Mouse (Mus musculus): ENCODE measurements around the gene Cyp46a1. TPM values are rescaled to one million over a fixed set of nuclear protein-coding genes. Genes with fewer than 3 reads are reported as not detected.

Cyp46a1 gene
- polyA plus RNA-seq, 1 experiment from 2014 or later: 1.4 TPM

DNA sequence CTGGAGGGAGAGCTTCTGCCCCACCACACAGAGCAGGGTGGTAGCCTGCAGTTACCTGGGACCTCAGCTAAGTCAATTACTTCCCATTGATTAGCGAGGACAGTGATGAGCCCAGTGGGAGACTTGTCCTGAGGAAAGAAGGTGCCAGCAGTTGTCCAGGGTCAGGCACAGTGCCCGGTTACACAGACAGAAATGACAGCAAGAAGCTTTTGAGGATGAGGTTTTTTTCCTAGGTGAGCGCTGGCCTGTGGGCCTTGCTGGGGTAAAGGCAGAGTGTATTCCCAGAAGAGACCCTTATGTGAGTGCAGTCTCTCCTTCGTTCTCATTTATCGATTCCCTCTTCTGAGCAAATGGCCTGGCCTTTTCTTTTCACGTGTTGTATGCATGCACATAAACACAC, 17.5 kb upstream of the Cyp46a1 start:
- WGBS: 29% methylated on average over 6 of the region's 6 CpGs
- no peak overlapping the region for H3K4me3 ChIP-seq (ENCODE audit: low read depth, low read length)
- ATAC-seq (ENCODE audit: insufficient number of reproducible peaks, low FRiP score, low TSS enrichment, low read depth) (no peak), DNase-seq (ENCODE audit: low spot score) (no peak)
- no peak overlapping the region for H3K4me2 ChIP-seq (ENCODE audit: low read depth, severe bottlenecking)
- 0 out of 2 replicates have a peak, but pooled peaks cover 7% of the 10 kb centered on the region for H3K4me1 ChIP-seq (ENCODE audit: control insufficient read depth, insufficient read depth, low read length)
- H3K27me3 ChIP-seq (ENCODE audit: control insufficient read depth, insufficient read depth, low read length): peaks cover 49% of the 10 kb centered on the region
- no peak overlapping the region for H3K27ac ChIP-seq (replicated peaks; ENCODE audit: low read depth, low read length)
- no peaks in the 10 kb centered on the region for H3K36me3 ChIP-seq (ENCODE audit: control insufficient read depth, insufficient read depth, low read length)
- no peaks in the 10 kb centered on the region for H3K9me3 ChIP-seq (ENCODE audit: control insufficient read depth, low read length)
- no peak overlapping the region for H3K9ac ChIP-seq (ENCODE audit: low read length)

DNA sequence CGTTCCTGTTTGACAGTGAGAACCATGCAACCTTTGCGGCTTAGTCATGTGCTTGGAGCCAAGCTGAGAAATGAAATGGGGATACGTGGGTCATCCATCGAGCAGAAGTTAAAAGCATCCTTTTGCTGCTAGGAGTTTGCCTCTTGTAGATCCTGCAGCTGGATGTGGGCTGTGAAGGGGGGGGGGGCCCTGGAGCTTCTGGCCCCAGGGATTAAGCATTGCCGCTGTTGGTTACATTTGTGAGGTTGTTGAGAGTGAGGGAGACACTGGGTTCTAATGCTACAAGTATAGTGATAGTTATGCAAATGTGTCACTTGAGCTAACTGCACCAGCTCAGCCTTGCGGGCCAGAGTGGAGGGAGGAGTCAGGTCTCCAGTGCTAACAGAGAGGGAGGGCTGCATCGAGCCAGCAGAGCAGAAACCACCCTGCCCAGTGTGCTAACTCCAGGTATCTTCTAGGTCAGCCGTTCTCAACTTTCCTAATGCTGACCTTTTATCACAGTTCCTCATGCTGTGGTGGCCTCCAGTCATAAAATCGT, 16.9 kb upstream of the Cyp46a1 start:
- no peaks in the 10 kb centered on the region for H3K36me3 ChIP-seq (ENCODE audit: control insufficient read depth, insufficient read depth, low read length)
- H3K4me3 ChIP-seq (ENCODE audit: low read depth, low read length): no peak overlapping the region
- H3K4me2 ChIP-seq (ENCODE audit: low read depth, severe bottlenecking): no peak overlapping the region
- WGBS: 7% methylated on average over 9 of the region's 9 CpGs
- ATAC-seq (ENCODE audit: insufficient number of reproducible peaks, low FRiP score, low TSS enrichment, low read depth) (no peak), DNase-seq (ENCODE audit: low spot score) (no peak)
- H3K27me3 ChIP-seq (ENCODE audit: control insufficient read depth, insufficient read depth, low read length): peaks cover 49% of the 10 kb centered on the region
- no peak overlapping the region for H3K9ac ChIP-seq (ENCODE audit: low read length)
- no peaks in the 10 kb centered on the region for H3K9me3 ChIP-seq (ENCODE audit: control insufficient read depth, low read length)
- no peak overlapping the region for H3K27ac ChIP-seq (replicated peaks; ENCODE audit: low read depth, low read length)
- 0 out of 2 replicates have a peak, but pooled peaks cover 7% of the 10 kb centered on the region for H3K4me1 ChIP-seq (ENCODE audit: control insufficient read depth, insufficient read depth, low read length)

DNA sequence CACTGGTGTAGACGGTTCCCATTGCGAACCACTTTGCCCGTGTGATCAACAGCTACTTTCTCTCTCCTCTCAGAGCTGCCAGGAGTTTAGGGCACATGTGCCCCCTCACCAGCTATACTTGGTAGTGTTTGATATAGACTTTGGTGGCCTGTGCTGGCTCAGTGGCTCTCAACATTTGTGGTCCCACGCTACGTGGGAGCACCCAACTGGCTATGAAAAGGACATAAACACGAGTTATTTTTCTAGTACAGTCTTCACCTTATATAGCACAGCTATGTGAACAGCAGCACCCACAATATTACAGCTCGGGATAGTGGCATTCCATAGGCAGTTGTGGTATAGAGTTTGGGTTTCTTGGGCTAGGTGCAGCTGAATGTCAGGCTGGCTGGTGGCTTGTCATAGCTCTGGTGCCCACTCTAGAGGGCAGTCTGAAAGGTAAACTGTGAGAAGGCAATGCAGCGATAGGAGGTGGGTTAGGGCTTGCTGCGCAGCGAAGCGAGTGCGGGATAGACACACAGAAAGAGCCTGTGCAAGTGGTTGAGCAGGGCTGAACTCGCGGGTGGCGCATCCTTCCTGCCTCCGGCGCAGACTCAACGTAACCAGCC, 16.3 kb upstream of the Cyp46a1 start:
- no peaks in the 10 kb centered on the region for H3K9me3 ChIP-seq (ENCODE audit: control insufficient read depth, low read length)
- H3K27ac ChIP-seq (replicated peaks; ENCODE audit: low read depth, low read length): no peak overlapping the region
- no peak for ATAC-seq (ENCODE audit: insufficient number of reproducible peaks, low FRiP score, low TSS enrichment, low read depth)
- 0 out of 2 replicates have a peak, but pooled peaks cover 7% of the 10 kb centered on the region for H3K4me1 ChIP-seq (ENCODE audit: control insufficient read depth, insufficient read depth, low read length)
- peaks cover 49% of the 10 kb centered on the region for H3K27me3 ChIP-seq (ENCODE audit: control insufficient read depth, insufficient read depth, low read length)
- H3K4me2 ChIP-seq (ENCODE audit: low read depth, severe bottlenecking): peak overlapping the region; percentile 27
- no peak overlapping the region for H3K4me3 ChIP-seq (ENCODE audit: low read depth, low read length)
- WGBS: 15% methylated on average over 18 of the region's 18 CpGs
- H3K36me3 ChIP-seq (ENCODE audit: control insufficient read depth, insufficient read depth, low read length): no peaks in the 10 kb centered on the region
- DNase-seq (ENCODE audit: low spot score): no peak
- H3K9ac ChIP-seq (ENCODE audit: low read length): no peak overlapping the region

DNA sequence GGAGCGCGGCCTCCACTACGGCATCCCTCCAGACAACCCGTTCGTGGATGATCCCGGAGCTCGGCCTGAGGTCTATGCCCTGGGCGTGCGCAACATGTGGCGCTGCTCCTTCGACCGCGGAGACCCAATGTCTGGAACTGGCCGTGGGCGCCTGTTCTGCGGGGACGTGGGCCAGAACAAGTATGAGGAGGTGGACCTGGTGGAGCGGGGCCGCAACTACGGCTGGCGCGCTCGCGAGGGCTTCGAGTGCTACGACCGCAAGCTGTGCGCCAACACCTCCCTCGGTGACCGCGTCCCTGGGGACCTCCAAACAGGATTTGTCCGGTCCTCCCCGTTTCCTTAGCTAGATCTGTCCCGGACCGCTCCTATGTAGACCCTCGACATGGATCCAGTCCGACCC, 15.7 kb upstream of the Cyp46a1 start:
- H3K36me3 ChIP-seq (ENCODE audit: control insufficient read depth, insufficient read depth, low read length): no peaks in the 10 kb centered on the region
- no peak overlapping the region for H3K27ac ChIP-seq (replicated peaks; ENCODE audit: low read depth, low read length)
- H3K4me3 ChIP-seq (ENCODE audit: low read depth, low read length): no peak overlapping the region
- H3K4me1 ChIP-seq (ENCODE audit: control insufficient read depth, insufficient read depth, low read length): 0 out of 2 replicates have a peak, but pooled peaks cover 7% of the 10 kb centered on the region
- 0 out of 2 replicates have a peak overlapping the region, but pooled peaks have one; percentile 12 for H3K9ac ChIP-seq (ENCODE audit: low read length)
- no peaks in the 10 kb centered on the region for H3K9me3 ChIP-seq (ENCODE audit: control insufficient read depth, low read length)
- peak overlapping the region; percentile 27 for H3K4me2 ChIP-seq (ENCODE audit: low read depth, severe bottlenecking)
- peaks cover 49% of the 10 kb centered on the region for H3K27me3 ChIP-seq (ENCODE audit: control insufficient read depth, insufficient read depth, low read length)
- DNase-seq (ENCODE audit: low spot score) (no peak), ATAC-seq (ENCODE audit: insufficient number of reproducible peaks, low FRiP score, low TSS enrichment, low read depth) (0 out of 2 replicates have a peak, but pooled peaks have one; percentile 54)
- WGBS: 9% methylated on average over 37 of the region's 37 CpGs

DNA sequence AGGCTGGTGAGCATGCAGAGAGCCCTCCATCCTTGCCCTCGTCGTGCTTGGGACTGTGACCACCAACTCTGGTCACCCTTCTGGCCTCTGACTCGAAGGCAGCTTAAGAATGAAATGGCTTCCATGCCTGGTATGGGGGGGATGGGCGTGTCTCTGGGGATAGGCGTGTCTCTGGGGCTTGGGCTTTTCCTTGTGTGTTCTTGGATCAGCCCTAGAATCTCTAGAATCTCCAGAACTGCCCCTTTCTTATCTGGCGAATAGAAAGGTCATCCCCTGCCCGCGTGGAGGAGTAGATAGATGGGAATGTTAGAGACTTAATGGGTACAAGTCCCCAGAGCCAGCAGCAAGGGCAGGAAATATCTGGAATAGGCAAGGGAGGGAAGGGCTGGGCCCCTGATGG, 14.1 kb upstream of the Cyp46a1 start:
- Histone ChIP-seq H3K4me1 (ENCODE audit: control insufficient read depth, insufficient read depth, low read length) (0 out of 2 replicates have a peak, but pooled peaks cover 7% of the 10 kb centered on the region), H3K4me2 (ENCODE audit: low read depth, severe bottlenecking) (no peak overlapping the region), H3K27ac (replicated peaks; ENCODE audit: low read depth, low read length) (no peak overlapping the region), H3K9me3 (ENCODE audit: control insufficient read depth, low read length) (no peaks in the 10 kb centered on the region), H3K9ac (ENCODE audit: low read length) (no peak overlapping the region), H3K27me3 (ENCODE audit: control insufficient read depth, insufficient read depth, low read length) (peaks cover 49% of the 10 kb centered on the region), H3K36me3 (ENCODE audit: control insufficient read depth, insufficient read depth, low read length) (no peaks in the 10 kb centered on the region), H3K4me3 (ENCODE audit: low read depth, low read length) (no peak overlapping the region)
- 15% methylated on average over 8 of the region's 8 CpGs for WGBS
- no peak for ATAC-seq (ENCODE audit: insufficient number of reproducible peaks, low FRiP score, low TSS enrichment, low read depth)
- DNase-seq (ENCODE audit: low spot score): no peak

DNA sequence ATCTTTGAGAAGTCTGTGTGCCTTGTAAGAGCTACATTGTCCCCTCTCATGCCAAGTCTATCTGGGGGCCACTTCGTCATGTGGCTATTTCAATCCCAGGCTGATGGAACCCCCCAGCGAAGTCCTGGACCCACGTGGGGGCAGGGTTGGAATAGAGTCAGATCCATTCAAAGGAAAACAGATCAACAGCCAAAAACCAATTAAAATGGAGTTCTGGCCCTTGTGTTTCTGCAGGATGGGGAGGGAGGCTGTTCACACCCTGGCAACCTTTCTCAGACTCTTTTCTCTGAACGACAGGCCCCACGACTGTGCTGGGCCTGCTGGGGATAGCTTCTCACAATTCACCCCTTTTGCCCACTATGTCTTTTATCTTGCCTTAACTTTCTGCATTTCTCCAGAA, 7.8 kb upstream of the Cyp46a1 start:
- Histone ChIP-seq H3K36me3 (ENCODE audit: control insufficient read depth, insufficient read depth, low read length) (no peaks in the 10 kb centered on the region), H3K4me1 (ENCODE audit: control insufficient read depth, insufficient read depth, low read length) (0 out of 2 replicates have a peak, but pooled peaks cover 7% of the 10 kb centered on the region), H3K4me3 (ENCODE audit: low read depth, low read length) (no peak overlapping the region), H3K27ac (replicated peaks; ENCODE audit: low read depth, low read length) (no peak overlapping the region), H3K9me3 (ENCODE audit: control insufficient read depth, low read length) (no peaks in the 10 kb centered on the region), H3K4me2 (ENCODE audit: low read depth, severe bottlenecking) (no peak overlapping the region), H3K9ac (ENCODE audit: low read length) (no peak overlapping the region), H3K27me3 (ENCODE audit: control insufficient read depth, insufficient read depth, low read length) (peaks cover 40% of the 10 kb centered on the region)
- DNase-seq (ENCODE audit: low spot score) (no peak), ATAC-seq (ENCODE audit: insufficient number of reproducible peaks, low FRiP score, low TSS enrichment, low read depth) (no peak)
- 59% methylated on average over 5 of the region's 5 CpGs for WGBS

DNA sequence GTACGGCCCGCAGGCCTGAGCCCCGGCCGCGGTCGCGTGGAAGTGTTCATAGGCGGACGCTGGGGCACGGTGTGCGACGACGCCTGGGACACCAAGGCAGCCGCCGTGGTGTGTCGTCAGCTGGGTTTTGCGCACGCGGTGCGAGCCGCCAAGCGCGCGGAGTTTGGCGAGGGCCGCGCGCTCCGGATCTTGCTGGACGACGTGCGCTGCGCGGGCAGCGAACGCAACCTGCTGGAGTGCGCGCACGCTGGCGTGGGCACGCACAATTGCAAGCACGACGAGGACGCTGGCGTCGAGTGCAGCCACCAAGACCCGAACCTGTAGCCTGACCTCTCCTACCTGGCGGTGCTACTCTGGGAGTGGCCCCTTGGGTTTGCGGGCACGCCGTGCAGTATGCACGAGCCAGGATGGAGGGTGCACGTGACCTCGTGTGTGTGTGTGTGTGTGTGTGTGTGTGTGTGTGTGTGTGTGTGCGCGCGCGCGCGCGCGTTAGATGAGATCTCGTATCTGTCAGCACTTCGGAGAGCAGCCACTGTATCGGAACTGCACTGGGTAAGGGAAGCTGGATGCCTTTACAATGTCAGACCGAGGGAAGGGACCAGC, 6.2 kb upstream of the Cyp46a1 start:
- H3K4me1 ChIP-seq (ENCODE audit: control insufficient read depth, insufficient read depth, low read length): 0 out of 2 replicates have a peak, but pooled peaks cover 7% of the 10 kb centered on the region
- peak overlapping the region; percentile 33 for H3K4me3 ChIP-seq (ENCODE audit: low read depth, low read length)
- DNase-seq (ENCODE audit: low spot score): peak; percentile 60
- no peaks in the 10 kb centered on the region for H3K9me3 ChIP-seq (ENCODE audit: control insufficient read depth, low read length)
- peak; percentile 50 for ATAC-seq (ENCODE audit: insufficient number of reproducible peaks, low FRiP score, low TSS enrichment, low read depth)
- no peaks in the 10 kb centered on the region for H3K36me3 ChIP-seq (ENCODE audit: control insufficient read depth, insufficient read depth, low read length)
- H3K27me3 ChIP-seq (ENCODE audit: control insufficient read depth, insufficient read depth, low read length): peaks cover 40% of the 10 kb centered on the region
- WGBS: 1% methylated on average over 57 of the region's 66 CpGs
- no peak overlapping the region for H3K27ac ChIP-seq (replicated peaks; ENCODE audit: low read depth, low read length)
- peak overlapping the region; percentile 63 for H3K4me2 ChIP-seq (ENCODE audit: low read depth, severe bottlenecking)
- peak overlapping the region; percentile 22; the same call in 1 of the 2 replicates for H3K9ac ChIP-seq (ENCODE audit: low read length)

DNA sequence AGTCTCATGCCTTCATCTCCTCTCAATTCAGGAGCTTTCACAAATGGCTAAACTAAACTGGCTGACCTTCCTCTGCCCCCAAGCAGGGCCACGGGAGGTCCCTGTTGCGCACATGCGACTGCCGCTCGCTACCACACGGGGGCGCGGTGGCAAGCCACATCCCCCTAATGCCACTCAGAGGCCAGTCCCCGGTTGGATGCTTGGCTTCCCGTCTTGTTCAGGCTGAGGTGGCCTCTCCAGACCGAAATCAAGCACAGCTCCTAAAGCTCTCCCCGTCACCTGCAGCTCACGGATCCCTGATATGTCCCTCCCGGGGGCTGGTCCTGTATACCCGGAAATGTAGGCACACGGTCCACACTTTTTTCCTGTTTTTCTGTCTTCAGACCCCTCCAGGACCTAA, 1.1 kb upstream of the Cyp46a1 start:
- H3K36me3 ChIP-seq (ENCODE audit: control insufficient read depth, insufficient read depth, low read length): no peaks in the 10 kb centered on the region
- ATAC-seq (ENCODE audit: insufficient number of reproducible peaks, low FRiP score, low TSS enrichment, low read depth) (peak; percentile 22; the same call in 1 of the 2 replicates), DNase-seq (ENCODE audit: low spot score) (peak; percentile 91)
- H3K27ac ChIP-seq (replicated peaks; ENCODE audit: low read depth, low read length): no peak overlapping the region
- peaks cover 26% of the 10 kb centered on the region for H3K27me3 ChIP-seq (ENCODE audit: control insufficient read depth, insufficient read depth, low read length)
- peaks cover 5% of the 10 kb centered on the region; the same call in 1 of the 2 replicates for H3K4me1 ChIP-seq (ENCODE audit: control insufficient read depth, insufficient read depth, low read length)
- H3K4me2 ChIP-seq (ENCODE audit: low read depth, severe bottlenecking): peak overlapping the region; percentile 99
- H3K4me3 ChIP-seq (ENCODE audit: low read depth, low read length): peak overlapping the region; percentile 60
- no peaks in the 10 kb centered on the region for H3K9me3 ChIP-seq (ENCODE audit: control insufficient read depth, low read length)
- no peak overlapping the region for H3K9ac ChIP-seq (ENCODE audit: low read length)
- WGBS: under 1% methylated on average over 16 of the region's 16 CpGs
